Mouse (Mus musculus) brain, embryonic 14.5 days (tissue): ENCODE measurements around the gene Trmt10b.

Experiments used
- CTCF ChIP-seq: fragments of 200-500 bp; IDR thresholded peaks from 2 replicates; pipeline ENCODE4 v1.5.1; 2012; ENCODE audit warnings: inconsistent platforms, mild to moderate bottlenecking, moderate library complexity, borderline replicate concordance; ENCODE audit not compliant: insufficient read depth, insufficient read length; ENCODE audit errors: extremely low read depth
- POLR2A ChIP-seq: fragments of 200-500 bp; IDR thresholded peaks from 2 replicates; pipeline ENCODE4 v1.6.1; 2012; ENCODE audit warnings: mild to moderate bottlenecking, inconsistent platforms, borderline replicate concordance; ENCODE audit not compliant: poor library complexity, insufficient read depth, insufficient read length, severe bottlenecking; ENCODE audit errors: extremely low read depth

DNA sequence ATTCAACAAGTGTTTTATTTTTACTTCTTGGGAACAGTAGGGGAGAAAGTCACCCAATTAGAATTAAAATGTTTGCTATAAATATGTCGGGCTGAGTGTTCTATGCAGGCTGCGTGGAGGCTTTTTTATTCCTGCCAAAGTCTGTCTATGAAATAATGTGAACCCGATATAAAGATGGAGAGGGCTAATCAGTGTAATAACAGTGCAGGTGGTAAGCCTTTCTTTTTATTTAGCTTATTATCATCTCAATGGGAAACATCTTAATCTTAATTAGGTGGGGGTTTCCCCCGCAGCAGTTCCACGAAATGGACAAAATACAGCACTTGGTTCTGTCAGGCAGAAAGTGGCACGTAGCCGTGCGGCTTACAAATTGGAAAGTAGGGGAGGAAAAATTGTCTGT lies 45.7 kb upstream of the Trmt10b start:
- no peak for TF ChIP-seq CTCF
- TF ChIP-seq POLR2A: no peak
